Mouse (Mus musculus): ENCODE measurements around the gene Cds1. TPM values are rescaled to one million over a fixed set of nuclear protein-coding genes. Genes with fewer than 3 reads are reported as not detected.

Cds1 gene
- polyA plus RNA-seq, 1 experiment from 2014 or later: 3.7 TPM

- Histone ChIP-seq H3K4me1 (replicated peaks) (no peaks in the 10 kb centered on the region), H3K27me3 (no peaks in the 10 kb centered on the region), H3K36me3 (no peaks in the 10 kb centered on the region), H3K9me3 (0 out of 2 replicates have a peak, but pooled peaks cover 2% of the 10 kb centered on the region), H3K27ac (no peak overlapping the region), H3K4me2 (replicated peaks) (no peak overlapping the region), H3K4me3 (replicated peaks) (no peak overlapping the region), H3K9ac (replicated peaks) (no peak overlapping the region)
- ATAC-seq: no peak
- 86% methylated on average over 1 of the region's 1 CpGs for WGBS
Measured at GRCm38 (mm10) chr5:101753680-101754079, 11.2 kb upstream of the Cds1 start.

GRCm38 (mm10) chr5:101757669-101758068 lies 7.3 kb upstream of the Cds1 start:
- no peak for ATAC-seq
- Histone ChIP-seq H3K4me1 (replicated peaks) (no peaks in the 10 kb centered on the region), H3K27me3 (peaks cover 14% of the 10 kb centered on the region), H3K4me3 (replicated peaks) (no peak overlapping the region), H3K9me3 (no peaks in the 10 kb centered on the region), H3K9ac (replicated peaks) (no peak overlapping the region), H3K27ac (no peak overlapping the region), H3K4me2 (replicated peaks) (no peak overlapping the region), H3K36me3 (no peaks in the 10 kb centered on the region)

GRCm38 (mm10) chr5:101761685-101762084 lies 3.2 kb upstream of the Cds1 start:
- H3K27me3 ChIP-seq: peaks cover 54% of the 10 kb centered on the region
- no peaks in the 10 kb centered on the region for H3K36me3 ChIP-seq
- 71% methylated on average over 4 of the region's 4 CpGs for WGBS
- no peaks in the 10 kb centered on the region for H3K9me3 ChIP-seq
- ATAC-seq: no peak
- no peak overlapping the region for H3K9ac ChIP-seq (replicated peaks)
- peaks cover 10% of the 10 kb centered on the region for H3K4me1 ChIP-seq (replicated peaks)
- no peak overlapping the region for H3K4me3 ChIP-seq (replicated peaks)
- no peak overlapping the region for H3K4me2 ChIP-seq (replicated peaks)
- no peak overlapping the region for H3K27ac ChIP-seq

GRCm38 (mm10) chr5:101763571-101763970 lies 1.4 kb upstream of the Cds1 start:
- H3K36me3 ChIP-seq: no peaks in the 10 kb centered on the region
- H3K27me3 ChIP-seq: peaks cover 73% of the 10 kb centered on the region
- H3K4me2 ChIP-seq (replicated peaks): no peak overlapping the region
- H3K4me3 ChIP-seq (replicated peaks): no peak overlapping the region
- 27% methylated on average over 2 of the region's 2 CpGs for WGBS
- no peak for ATAC-seq
- H3K4me1 ChIP-seq (replicated peaks): peaks cover 10% of the 10 kb centered on the region
- no peaks in the 10 kb centered on the region for H3K9me3 ChIP-seq
- no peak overlapping the region for H3K9ac ChIP-seq (replicated peaks)
- H3K27ac ChIP-seq: no peak overlapping the region

GRCm38 (mm10) chr5:101765390-101765901 lies 516 bp downstream of the Cds1 start:
- peaks cover 10% of the 10 kb centered on the region for H3K4me1 ChIP-seq (replicated peaks)
- H3K9me3 ChIP-seq: no peaks in the 10 kb centered on the region
- peak overlapping the region; percentile 99 for H3K4me2 ChIP-seq (replicated peaks)
- H3K4me3 ChIP-seq (replicated peaks): peak overlapping the region; percentile 73
- H3K27me3 ChIP-seq: peaks cover 86% of the 10 kb centered on the region
- H3K27ac ChIP-seq: no peak overlapping the region
- 2% methylated on average over 31 of the region's 45 CpGs for WGBS
- peak overlapping the region; percentile 73 for H3K9ac ChIP-seq (replicated peaks)
- no peak; the same call in 1 of the 2 replicates for ATAC-seq
- H3K36me3 ChIP-seq: no peaks in the 10 kb centered on the region

GRCm38 (mm10) chr5:101766248-101766647 lies 1.3 kb downstream of the Cds1 start:
- peaks cover 82% of the 10 kb centered on the region for H3K27me3 ChIP-seq

GRCm38 (mm10) chr5:101767086-101767485 lies 2.2 kb downstream of the Cds1 start:
- 69% methylated on average over 5 of the region's 5 CpGs for WGBS
- Histone ChIP-seq H3K27me3 (peaks cover 76% of the 10 kb centered on the region), H3K9me3 (no peaks in the 10 kb centered on the region), H3K36me3 (no peaks in the 10 kb centered on the region), H3K27ac (no peak overlapping the region), H3K4me3 (replicated peaks) (no peak overlapping the region), H3K4me2 (replicated peaks) (no peak overlapping the region), H3K9ac (replicated peaks) (no peak overlapping the region), H3K4me1 (replicated peaks) (peaks cover 10% of the 10 kb centered on the region)
- ATAC-seq: no peak

More at GRCm38 (mm10) chr5:101766248-101766647, 1.3 kb downstream of the Cds1 start:
- no peak overlapping the region for H3K9ac ChIP-seq (replicated peaks)
- no peak for ATAC-seq
- no peaks in the 10 kb centered on the region for H3K9me3 ChIP-seq
- WGBS: 46% methylated on average over 6 of the region's 6 CpGs
- no peak overlapping the region for H3K27ac ChIP-seq
- peak overlapping the region; percentile 99; the same call in 1 of the 2 replicates for H3K4me2 ChIP-seq (replicated peaks)
- peak overlapping the region; percentile 73; the same call in 1 of the 2 replicates for H3K4me3 ChIP-seq (replicated peaks)
- H3K36me3 ChIP-seq: no peaks in the 10 kb centered on the region
- H3K4me1 ChIP-seq (replicated peaks): peaks cover 10% of the 10 kb centered on the region

- Histone ChIP-seq H3K36me3 (no peaks in the 10 kb centered on the region), H3K4me3 (replicated peaks) (no peak overlapping the region), H3K27me3 (peaks cover 72% of the 10 kb centered on the region), H3K9me3 (no peaks in the 10 kb centered on the region), H3K4me1 (replicated peaks) (peaks cover 10% of the 10 kb centered on the region), H3K27ac (no peak overlapping the region), H3K9ac (replicated peaks) (no peak overlapping the region), H3K4me2 (replicated peaks) (no peak overlapping the region)
- no peak for ATAC-seq
- WGBS: 60% methylated on average over 6 of the region's 6 CpGs
Measured at GRCm38 (mm10) chr5:101767486-101767885, 2.6 kb downstream of the Cds1 start.

GRCm38 (mm10) chr5:101768558-101768957 lies 3.6 kb downstream of the Cds1 start:
- Histone ChIP-seq H3K9ac (replicated peaks) (no peak overlapping the region), H3K27me3 (peaks cover 63% of the 10 kb centered on the region), H3K4me1 (replicated peaks) (peaks cover 10% of the 10 kb centered on the region), H3K4me2 (replicated peaks) (no peak overlapping the region), H3K4me3 (replicated peaks) (no peak overlapping the region), H3K27ac (no peak overlapping the region), H3K9me3 (no peaks in the 10 kb centered on the region), H3K36me3 (no peaks in the 10 kb centered on the region)
- WGBS: 96% methylated on average over 7 of the region's 7 CpGs
- no peak for ATAC-seq

GRCm38 (mm10) chr5:101772621-101773020 lies 7.7 kb downstream of the Cds1 start:
- H3K4me1 ChIP-seq (replicated peaks): no peaks in the 10 kb centered on the region
- WGBS: 90% methylated on average over 9 of the region's 9 CpGs
- no peak overlapping the region for H3K27ac ChIP-seq
- H3K9me3 ChIP-seq: no peaks in the 10 kb centered on the region
- peaks cover 22% of the 10 kb centered on the region for H3K27me3 ChIP-seq
- no peaks in the 10 kb centered on the region for H3K36me3 ChIP-seq
- ATAC-seq: no peak
- H3K4me2 ChIP-seq (replicated peaks): no peak overlapping the region
- no peak overlapping the region for H3K9ac ChIP-seq (replicated peaks)
- no peak overlapping the region for H3K4me3 ChIP-seq (replicated peaks)

GRCm38 (mm10) chr5:101775262-101775661 lies 10.3 kb downstream of the Cds1 start:
- Histone ChIP-seq H3K9me3 (no peaks in the 10 kb centered on the region), H3K36me3 (no peaks in the 10 kb centered on the region), H3K4me3 (replicated peaks) (no peak overlapping the region), H3K27me3 (no peaks in the 10 kb centered on the region; the same call in none of the 2 replicates), H3K4me2 (replicated peaks) (no peak overlapping the region), H3K27ac (no peak overlapping the region), H3K9ac (replicated peaks) (no peak overlapping the region), H3K4me1 (replicated peaks) (no peaks in the 10 kb centered on the region)
- 91% methylated on average over 8 of the region's 8 CpGs for WGBS
- no peak for ATAC-seq

GRCm38 (mm10) chr5:101776528-101776927 lies 11.6 kb downstream of the Cds1 start:
- H3K9ac ChIP-seq (replicated peaks): no peak overlapping the region
- H3K9me3 ChIP-seq: no peaks in the 10 kb centered on the region
- H3K27me3 ChIP-seq: no peaks in the 10 kb centered on the region; the same call in none of the 2 replicates
- no peaks in the 10 kb centered on the region for H3K36me3 ChIP-seq
- no peak overlapping the region for H3K4me2 ChIP-seq (replicated peaks)
- no peaks in the 10 kb centered on the region for H3K4me1 ChIP-seq (replicated peaks)
- H3K27ac ChIP-seq: no peak overlapping the region
- no peak overlapping the region for H3K4me3 ChIP-seq (replicated peaks)
- no peak for ATAC-seq
- 87% methylated on average over 8 of the region's 8 CpGs for WGBS

GRCm38 (mm10) chr5:101779376-101779863 lies 14.5 kb downstream of the Cds1 start:
- Histone ChIP-seq H3K9ac (replicated peaks) (no peak overlapping the region), H3K27me3 (no peaks in the 10 kb centered on the region), H3K4me1 (replicated peaks) (no peaks in the 10 kb centered on the region), H3K4me3 (replicated peaks) (no peak overlapping the region), H3K4me2 (replicated peaks) (no peak overlapping the region), H3K36me3 (no peaks in the 10 kb centered on the region), H3K27ac (no peak overlapping the region), H3K9me3 (no peaks in the 10 kb centered on the region)
- 87% methylated on average over 15 of the region's 15 CpGs for WGBS
- no peak for ATAC-seq
